Mouse (Mus musculus) erythroblast, embryonic 14.5 days (primary cell): ENCODE results near the gene Tomm70a. TPM values are rescaled to one million over a fixed set of nuclear protein-coding genes. Genes with fewer than 3 reads are reported as not detected.
A peak's percentile ranks its signal among the peaks of the same experiment; 100 is the strongest.

Experiments used
- H3K27me3 ChIP-seq: 2 replicates; pipeline ENCODE4 v1.6.1; 2012; ENCODE audit warnings: inconsistent platforms; ENCODE audit not compliant: control insufficient read depth
- H3K36me3 ChIP-seq: 2 replicates; pipeline ENCODE4 v1.6.1; 2012; ENCODE audit warnings: mild to moderate bottlenecking, inconsistent platforms; ENCODE audit not compliant: control insufficient read depth
- H3K4me1 ChIP-seq: 2 replicates; pipeline ENCODE4 v1.6.1; 2012; ENCODE audit warnings: inconsistent platforms; ENCODE audit not compliant: control insufficient read depth
- H3K4me3 ChIP-seq: replicated peaks from 2 replicates; pipeline ENCODE3; 2012; ENCODE audit warnings: moderate library complexity, mild to moderate bottlenecking, inconsistent platforms
- H3K9me3 ChIP-seq: 2 replicates; pipeline ENCODE4 v1.6.1; 2012; ENCODE audit warnings: low read length, inconsistent platforms, mixed read lengths; ENCODE audit not compliant: control insufficient read depth
- GATA1 ChIP-seq: IDR thresholded peaks from 2 replicates; pipeline ENCODE4 v1.6.1; 2012; ENCODE audit warnings: low read length, inconsistent platforms, mixed read lengths
- TAL1 ChIP-seq: IDR thresholded peaks from 3 replicates; pipeline ENCODE4 v1.6.1; 2012; ENCODE audit warnings: low read length, inconsistent platforms, mixed read lengths
- polyA plus RNA-seq: library from polyadenylated mRNA; stranded (reverse); fragments of >175 nt; gene quantifications from 2 replicates; pipeline ENCODE4 v1.2.3, GENCODE M21; 2012

The Tomm70a gene
- 0.73 and 0.90 TPM in 2 replicates for polyA plus RNA-seq

- Histone ChIP-seq H3K4me1 (peaks cover 32% of the 10 kb centered on the region), H3K27me3 (peaks cover 7% of the 10 kb centered on the region), H3K4me3 (peak within 1 kb of the TSS; percentile 97), H3K9me3 (no peaks in the 10 kb centered on the region), H3K36me3 (peaks cover 6% of the 10 kb centered on the region)
- no peak for TF ChIP-seq TAL1
- TF ChIP-seq GATA1, result no peak
These were observed at the start of gene Tomm70a for GRCm38 (mm10) chr16:57120913-57121815. Tomm70a (plus strand) TSS chr16:57121703.

- no peaks in the 10 kb centered on the region for H3K36me3 ChIP-seq
- no peaks in the 10 kb centered on the region for H3K27me3 ChIP-seq
- no peak for TF ChIP-seq GATA1
- H3K9me3 ChIP-seq, result no peaks in the 10 kb centered on the region
- H3K4me1 ChIP-seq, result no peaks in the 10 kb centered on the region
- H3K4me3 ChIP-seq, result no peak overlapping the region
These were observed 45.5 kb upstream of the Tomm70a start for GRCm38 (mm10) chr16:57075986-57076385.

- Histone ChIP-seq H3K9me3 (peaks cover 2% of the 10 kb centered on the region; the same call in 1 of the 2 replicates), H3K36me3 (no peaks in the 10 kb centered on the region), H3K27me3 (no peaks in the 10 kb centered on the region), H3K4me1 (no peaks in the 10 kb centered on the region), H3K4me3 (no peak overlapping the region)
- TF ChIP-seq GATA1 (no peak), TAL1 (no peak)
These were observed 41.9 kb upstream of the Tomm70a start for GRCm38 (mm10) chr16:57079577-57079976.

GRCm38 (mm10) chr16:57092460-57092859, 29.0 kb upstream of the Tomm70a start:
- Histone ChIP-seq H3K9me3 (no peaks in the 10 kb centered on the region), H3K27me3 (no peaks in the 10 kb centered on the region), H3K4me1 (no peaks in the 10 kb centered on the region), H3K4me3 (no peak overlapping the region), H3K36me3 (no peaks in the 10 kb centered on the region)
- TF ChIP-seq TAL1 (no peak), GATA1 (no peak)

- Histone ChIP-seq H3K4me1 (no peaks in the 10 kb centered on the region), H3K9me3 (no peaks in the 10 kb centered on the region), H3K36me3 (no peaks in the 10 kb centered on the region), H3K4me3 (no peak overlapping the region), H3K27me3 (no peaks in the 10 kb centered on the region)
- no peak for TF ChIP-seq TAL1
- no peak for TF ChIP-seq GATA1
These were observed 28.4 kb upstream of the Tomm70a start for GRCm38 (mm10) chr16:57092911-57093605.

GRCm38 (mm10) chr16:57098468-57099144, 22.9 kb upstream of the Tomm70a start:
- no peak overlapping the region for H3K4me3 ChIP-seq

GRCm38 (mm10) chr16:57099572-57100237, 21.8 kb upstream of the Tomm70a start:
- no peak for TF ChIP-seq TAL1
- no peak for TF ChIP-seq GATA1

More at GRCm38 (mm10) chr16:57098468-57099144, 22.9 kb upstream of the Tomm70a start:
- Histone ChIP-seq H3K9me3 (no peaks in the 10 kb centered on the region), H3K36me3 (no peaks in the 10 kb centered on the region), H3K4me1 (no peaks in the 10 kb centered on the region), H3K27me3 (no peaks in the 10 kb centered on the region)
- TF ChIP-seq TAL1 (no peak), GATA1 (no peak)

GRCm38 (mm10) chr16:57101174-57101573, 20.3 kb upstream of the Tomm70a start:
- no peaks in the 10 kb centered on the region; the same call in 1 of the 2 replicates for H3K27me3 ChIP-seq
- no peak for TF ChIP-seq GATA1
- no peak for TF ChIP-seq TAL1
- H3K4me3 ChIP-seq, result no peak overlapping the region
- H3K4me1 ChIP-seq, result no peaks in the 10 kb centered on the region
- no peaks in the 10 kb centered on the region for H3K36me3 ChIP-seq
- H3K9me3 ChIP-seq, result no peaks in the 10 kb centered on the region

More at GRCm38 (mm10) chr16:57099572-57100237, 21.8 kb upstream of the Tomm70a start:
- no peak overlapping the region for H3K4me3 ChIP-seq
- H3K9me3 ChIP-seq, result no peaks in the 10 kb centered on the region
- no peaks in the 10 kb centered on the region for H3K27me3 ChIP-seq
- no peaks in the 10 kb centered on the region for H3K36me3 ChIP-seq
- no peaks in the 10 kb centered on the region for H3K4me1 ChIP-seq
